Mouse (Mus musculus) bone marrow macrophage, adult 2 months (primary cell): ENCODE data around the gene Gm10639.
"Not testable (repeated sequence)": the region's sequence is repeated elsewhere in the genome, so short reads cannot be mapped to it uniquely, and the experiment has no call there.

Experiments used
- CTCF ChIP-seq: IDR thresholded peaks from 2 replicates; pipeline ENCODE4 v1.5.1; 2012; ENCODE audit warnings: low read depth, mild to moderate bottlenecking, low read length, moderate library complexity
- POLR2A ChIP-seq: IDR thresholded peaks from 2 replicates; pipeline ENCODE4 v1.6.1; 2012; ENCODE audit warnings: mild to moderate bottlenecking, low read depth, low read length, borderline replicate concordance

GRCm38 (mm10) chr9:78289723-78290122, at the start of gene Gm10639:
- not testable (repeated sequence) for TF ChIP-seq CTCF, POLR2A
